Mouse (Mus musculus): ENCODE measurements around the gene Mgea5. TPM values are rescaled to one million over a fixed set of nuclear protein-coding genes. Genes with fewer than 3 reads are reported as not detected.

The Mgea5 gene
- total and polyA plus RNA-seq, 3 experiments = 66.4 to 283 (median 192) TPM

GRCm38 (mm10) chr19:45817816-45818490, 34.3 kb upstream of the Mgea5 start:
- Histone ChIP-seq H3K27me3 (ENCODE audit: insufficient read depth, low read length) (peaks cover 7% of the 10 kb centered on the region; the same call in 1 of the 2 replicates), H3K9me3 (replicated peaks) (no peaks in the 10 kb centered on the region), H3K4me3 (ENCODE audit: low read depth, low read length) (no peak overlapping the region), H3K36me3 (replicated peaks) (peaks cover 13% of the 10 kb centered on the region), H3K4me1 (ENCODE audit: insufficient read depth, low read depth, low read length) (no peaks in the 10 kb centered on the region)
- TF ChIP-seq TAL1 (conservative IDR thresholded peaks at IDR 0.05; ENCODE audit: low read depth, low read length) = no peak
- TF ChIP-seq POLR2AphosphoS5 (IDR thresholded peaks at IDR 0.05; ENCODE audit: insufficient replicate concordance, low read depth, low read length) = no peak
- no peak for TF ChIP-seq GATA1 (IDR thresholded peaks at IDR 0.05; ENCODE audit: borderline replicate concordance, low read length)
- TF ChIP-seq CTCF (IDR thresholded peaks at IDR 0.05; ENCODE audit: low read depth, low read length) = no peak
- TF ChIP-seq GATA2 (IDR thresholded peaks at IDR 0.05; ENCODE audit: borderline replicate concordance, low read depth, low read length) = no peak
- no peak for ATAC-seq (ENCODE audit: extremely low read depth, insufficient number of reproducible peaks, low FRiP score, poor library complexity, severe bottlenecking)
- DNase-seq (ENCODE audit: low spot score) = no peak

GRCm38 (mm10) chr19:45816727-45817126, 33.1 kb upstream of the Mgea5 start:
- Histone ChIP-seq H3K27me3 (ENCODE audit: insufficient read depth, low read length) (peaks cover 12% of the 10 kb centered on the region), H3K4me1 (ENCODE audit: insufficient read depth, low read depth, low read length) (peaks cover 11% of the 10 kb centered on the region), H3K36me3 (replicated peaks) (peaks cover 13% of the 10 kb centered on the region), H3K4me3 (ENCODE audit: low read depth, low read length) (no peak overlapping the region), H3K9me3 (replicated peaks) (no peaks in the 10 kb centered on the region)
- TF ChIP-seq GATA2 (IDR thresholded peaks at IDR 0.05; ENCODE audit: borderline replicate concordance, low read depth, low read length) (no peak), CTCF (IDR thresholded peaks at IDR 0.05; ENCODE audit: low read depth, low read length) (no peak), GATA1 (IDR thresholded peaks at IDR 0.05; ENCODE audit: borderline replicate concordance, low read length) (no peak), POLR2AphosphoS5 (IDR thresholded peaks at IDR 0.05; ENCODE audit: insufficient replicate concordance, low read depth, low read length) (no peak), TAL1 (conservative IDR thresholded peaks at IDR 0.05; ENCODE audit: low read depth, low read length) (no peak)
- ATAC-seq (ENCODE audit: extremely low read depth, insufficient number of reproducible peaks, low FRiP score, poor library complexity, severe bottlenecking) = no peak
- DNase-seq (ENCODE audit: low spot score) = no peak

GRCm38 (mm10) chr19:45815831-45816405, 32.3 kb upstream of the Mgea5 start, which contains the start of gene Kcnip2:
TSS of gene Kcnip2 (minus strand) at chr19:45816061.
- TF ChIP-seq CTCF (IDR thresholded peaks at IDR 0.05; ENCODE audit: low read depth, low read length) (no peak), POLR2AphosphoS5 (IDR thresholded peaks at IDR 0.05; ENCODE audit: insufficient replicate concordance, low read depth, low read length) (no peak), TAL1 (conservative IDR thresholded peaks at IDR 0.05; ENCODE audit: low read depth, low read length) (no peak), GATA1 (IDR thresholded peaks at IDR 0.05; ENCODE audit: borderline replicate concordance, low read length) (no peak), GATA2 (IDR thresholded peaks at IDR 0.05; ENCODE audit: borderline replicate concordance, low read depth, low read length) (no peak)
- ATAC-seq (ENCODE audit: extremely low read depth, insufficient number of reproducible peaks, low FRiP score, poor library complexity, severe bottlenecking) (no peak), DNase-seq (ENCODE audit: low spot score) (no peak)
- H3K4me3 ChIP-seq (ENCODE audit: low read depth, low read length) = no peak within 1 kb of the TSS
- peaks cover 16% of the 10 kb centered on the region for H3K27me3 ChIP-seq (ENCODE audit: insufficient read depth, low read length)
- H3K9me3 ChIP-seq (replicated peaks) = no peaks in the 10 kb centered on the region
- H3K4me1 ChIP-seq (ENCODE audit: insufficient read depth, low read depth, low read length) = peaks cover 11% of the 10 kb centered on the region
- peaks cover 13% of the 10 kb centered on the region for H3K36me3 ChIP-seq (replicated peaks)

- peaks cover 17% of the 10 kb centered on the region for H3K27me3 ChIP-seq (ENCODE audit: insufficient read depth, low read length)
- H3K4me1 ChIP-seq (ENCODE audit: insufficient read depth, low read depth, low read length) = peaks cover 11% of the 10 kb centered on the region
- DNase-seq (ENCODE audit: low spot score) = no peak
- H3K9me3 ChIP-seq (replicated peaks) = no peaks in the 10 kb centered on the region
- peaks cover 13% of the 10 kb centered on the region for H3K36me3 ChIP-seq (replicated peaks)
- ATAC-seq (ENCODE audit: extremely low read depth, insufficient number of reproducible peaks, low FRiP score, poor library complexity, severe bottlenecking) = no peak
- no peak overlapping the region for H3K4me3 ChIP-seq (ENCODE audit: low read depth, low read length)
- TF ChIP-seq GATA2 (IDR thresholded peaks at IDR 0.05; ENCODE audit: borderline replicate concordance, low read depth, low read length) = no peak
- TF ChIP-seq POLR2AphosphoS5 (IDR thresholded peaks at IDR 0.05; ENCODE audit: insufficient replicate concordance, low read depth, low read length) = no peak
- TF ChIP-seq CTCF (IDR thresholded peaks at IDR 0.05; ENCODE audit: low read depth, low read length) = no peak
- TF ChIP-seq GATA1 (IDR thresholded peaks at IDR 0.05; ENCODE audit: borderline replicate concordance, low read length) = no peak
- no peak for TF ChIP-seq TAL1 (conservative IDR thresholded peaks at IDR 0.05; ENCODE audit: low read depth, low read length)
Observed at GRCm38 (mm10) chr19:45815170-45815569, 31.5 kb upstream of the Mgea5 start.

GRCm38 (mm10) chr19:45813801-45814200, 30.2 kb upstream of the Mgea5 start:
- Histone ChIP-seq H3K9me3 (replicated peaks) (no peaks in the 10 kb centered on the region), H3K4me3 (ENCODE audit: low read depth, low read length) (no peak overlapping the region), H3K27me3 (ENCODE audit: insufficient read depth, low read length) (peaks cover 17% of the 10 kb centered on the region), H3K4me1 (ENCODE audit: insufficient read depth, low read depth, low read length) (peaks cover 11% of the 10 kb centered on the region), H3K36me3 (replicated peaks) (peaks cover 12% of the 10 kb centered on the region)
- DNase-seq (ENCODE audit: low spot score) (peak; percentile 53), ATAC-seq (ENCODE audit: extremely low read depth, insufficient number of reproducible peaks, low FRiP score, poor library complexity, severe bottlenecking) (no peak)
- TF ChIP-seq CTCF (IDR thresholded peaks at IDR 0.05; ENCODE audit: low read depth, low read length) = no peak
- no peak for TF ChIP-seq GATA1 (IDR thresholded peaks at IDR 0.05; ENCODE audit: borderline replicate concordance, low read length)

- TF ChIP-seq POLR2AphosphoS5 (IDR thresholded peaks at IDR 0.05; ENCODE audit: insufficient replicate concordance, low read depth, low read length) (no peak), CTCF (IDR thresholded peaks at IDR 0.05; ENCODE audit: low read depth, low read length) (peak; percentile 51), GATA2 (IDR thresholded peaks at IDR 0.05; ENCODE audit: borderline replicate concordance, low read depth, low read length) (no peak), GATA1 (IDR thresholded peaks at IDR 0.05; ENCODE audit: borderline replicate concordance, low read length) (no peak), TAL1 (conservative IDR thresholded peaks at IDR 0.05; ENCODE audit: low read depth, low read length) (no peak)
- peaks cover 17% of the 10 kb centered on the region for H3K27me3 ChIP-seq (ENCODE audit: insufficient read depth, low read length)
- ATAC-seq (ENCODE audit: extremely low read depth, insufficient number of reproducible peaks, low FRiP score, poor library complexity, severe bottlenecking) = no peak
- peaks cover 6% of the 10 kb centered on the region for H3K36me3 ChIP-seq (replicated peaks)
- H3K9me3 ChIP-seq (replicated peaks) = no peaks in the 10 kb centered on the region
- H3K4me3 ChIP-seq (ENCODE audit: low read depth, low read length) = no peak overlapping the region
- H3K4me1 ChIP-seq (ENCODE audit: insufficient read depth, low read depth, low read length) = peaks cover 11% of the 10 kb centered on the region
- DNase-seq (ENCODE audit: low spot score) = peak; percentile 51
Observed at GRCm38 (mm10) chr19:45813263-45813662, 29.6 kb upstream of the Mgea5 start.

Data from G1E (cell line).